Mouse (Mus musculus) heart, embryonic 13.5 days (tissue): ENCODE measurements at regions not wholly inside any gene's neighbourhood (a gene's known extent, or its start where the extent isn't known, plus 50 kb on each side); places are given as distances from the start of the nearest gene placed in this dataset.
A peak's percentile ranks its signal among the peaks of the same experiment; 100 is the strongest.

Experiments
- ATAC-seq: fragments of 200-750 bp; cut with Nextera tagmentation; 2 replicates; pipeline ENCODE4 v1.8.0; 2017; ENCODE audit warnings: moderate TSS enrichment; ENCODE audit not compliant: insufficient number of reproducible peaks, low FRiP score, low TSS enrichment; ENCODE audit errors: extremely low read depth
- H3K27ac ChIP-seq: fragments of 300-500 bp; sonication (generic); replicated peaks from 2 replicates; pipeline ENCODE4 v1.5.1; 2015; ENCODE audit warnings: moderate library complexity, mild to moderate bottlenecking, inconsistent platforms
- H3K27me3 ChIP-seq: fragments of 300-500 bp; sonication (generic); replicated peaks from 2 replicates; pipeline ENCODE4 v1.6.1; 2015; ENCODE audit warnings: mild to moderate bottlenecking, inconsistent platforms
- H3K36me3 ChIP-seq: fragments of 300-500 bp; sonication (generic); 2 replicates; pipeline ENCODE4 v1.6.1; 2015; ENCODE audit warnings: mild to moderate bottlenecking, inconsistent platforms
- H3K4me1 ChIP-seq: fragments of 300-500 bp; sonication (generic); 2 replicates; pipeline ENCODE4 v1.6.1; 2015; ENCODE audit warnings: inconsistent platforms
- H3K4me2 ChIP-seq: fragments of 300-500 bp; sonication (generic); 2 replicates; pipeline ENCODE4 v1.6.1; 2015; ENCODE audit warnings: inconsistent platforms, mild to moderate bottlenecking, moderate library complexity
- H3K4me3 ChIP-seq: fragments of 300-500 bp; sonication (generic); 2 replicates; pipeline ENCODE4 v1.5.1; 2015; ENCODE audit warnings: moderate library complexity, mild to moderate bottlenecking, inconsistent platforms
- H3K9ac ChIP-seq: fragments of 300-500 bp; sonication (generic); 2 replicates; pipeline ENCODE4 v1.6.1; 2015; ENCODE audit warnings: inconsistent platforms, mild to moderate bottlenecking, moderate library complexity
- H3K9me3 ChIP-seq: fragments of 300-500 bp; sonication (generic); 2 replicates; pipeline ENCODE4 v1.6.1; 2016; ENCODE audit warnings: inconsistent platforms
- WGBS: fragments of 180-500 bp; shearing (Covaris S2); methylation state at CpG from one replicate; pipeline ENCODE4 v1.1.7; 2015; ENCODE audit warnings: mixed read lengths; 5-methylcytosine and 5-hydroxymethylcytosine counted together

DNA sequence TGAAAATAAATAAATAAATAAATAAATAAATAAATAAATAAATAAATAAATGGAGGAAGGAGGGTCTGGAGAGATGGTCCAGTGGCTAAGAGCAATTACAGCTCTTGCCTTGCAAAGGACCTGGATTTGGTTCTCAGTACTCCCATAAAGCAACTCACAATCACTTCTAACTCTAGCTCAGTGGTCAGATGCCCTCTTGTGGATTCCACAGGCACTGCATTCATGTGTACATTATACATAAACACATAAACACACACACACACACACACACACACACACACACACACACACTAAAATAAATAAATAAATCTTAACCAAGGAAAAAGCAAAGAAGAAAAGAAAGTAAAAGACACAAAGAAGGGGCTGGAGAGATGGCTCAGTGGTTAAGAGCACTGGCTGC lies 74.2 kb upstream of the Dhx40 start:
- H3K27ac ChIP-seq: no peak overlapping the region
- no peak for ATAC-seq

DNA sequence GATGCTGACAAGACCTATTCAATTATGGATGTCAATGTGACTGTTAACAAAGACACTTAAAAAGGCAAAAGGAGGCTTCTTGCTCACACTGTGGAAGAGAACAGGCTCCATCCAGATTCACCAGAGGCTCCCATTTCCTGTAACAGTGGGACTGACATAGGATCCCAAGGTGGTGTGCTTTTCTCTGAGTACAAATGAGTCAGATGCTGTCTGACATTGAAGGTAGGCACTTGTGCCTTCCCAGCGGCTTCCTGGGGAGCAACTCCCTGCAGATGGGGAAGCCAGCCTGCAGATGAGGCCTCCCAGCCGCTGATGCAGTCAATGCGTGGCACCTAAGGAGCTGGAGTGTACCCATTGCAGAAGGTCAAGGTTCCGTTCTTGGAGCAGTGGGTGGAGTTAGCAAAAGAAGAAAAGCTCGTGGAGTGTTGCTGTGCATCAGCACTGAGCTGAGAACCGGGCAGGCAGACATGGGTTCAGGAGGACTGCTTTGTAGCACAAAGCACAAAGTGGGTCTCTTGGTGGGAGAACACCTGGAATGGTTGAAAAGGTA lies 71.9 kb upstream of the Dhx40 start:
- no peak overlapping the region for H3K9ac ChIP-seq
- H3K4me2 ChIP-seq: no peak overlapping the region
- no peak for ATAC-seq
- 64% methylated on average over 6 of the region's 6 CpGs for WGBS
- H3K4me3 ChIP-seq: no peak overlapping the region
- no peak overlapping the region; the same call in 1 of the 2 replicates for H3K27ac ChIP-seq
- no peaks in the 10 kb centered on the region for H3K27me3 ChIP-seq
- peaks cover 4% of the 10 kb centered on the region; the same call in 1 of the 2 replicates for H3K9me3 ChIP-seq
- no peaks in the 10 kb centered on the region for H3K36me3 ChIP-seq
- peaks cover 24% of the 10 kb centered on the region for H3K4me1 ChIP-seq

More for the DNA sequence above, 74.2 kb upstream of the Dhx40 start:
- Histone ChIP-seq H3K36me3 (no peaks in the 10 kb centered on the region), H3K9me3 (no peaks in the 10 kb centered on the region), H3K9ac (no peak overlapping the region), H3K27me3 (no peaks in the 10 kb centered on the region), H3K4me2 (no peak overlapping the region), H3K4me3 (no peak overlapping the region), H3K4me1 (peaks cover 11% of the 10 kb centered on the region)

- H3K27me3 ChIP-seq: no peaks in the 10 kb centered on the region
- no peak overlapping the region for H3K4me3 ChIP-seq
- no peak overlapping the region for H3K9ac ChIP-seq
- no peak overlapping the region; the same call in 1 of the 2 replicates for H3K27ac ChIP-seq
- H3K36me3 ChIP-seq: no peaks in the 10 kb centered on the region
- H3K9me3 ChIP-seq: peaks cover 4% of the 10 kb centered on the region; the same call in 1 of the 2 replicates
- peaks cover 28% of the 10 kb centered on the region for H3K4me1 ChIP-seq
- ATAC-seq: no peak
- WGBS: 80% methylated on average over 11 of the region's 11 CpGs
- no peak overlapping the region for H3K4me2 ChIP-seq
Observed at GRCm38 (mm10) chr11:86878327-86879065, 71.0 kb upstream of the Dhx40 start.

GRCm38 (mm10) chr11:86876509-86876908 lies 69.0 kb upstream of the Dhx40 start:
- Histone ChIP-seq H3K36me3 (no peaks in the 10 kb centered on the region), H3K4me2 (no peak overlapping the region), H3K4me1 (peaks cover 48% of the 10 kb centered on the region), H3K27me3 (no peaks in the 10 kb centered on the region), H3K9me3 (peaks cover 4% of the 10 kb centered on the region; the same call in 1 of the 2 replicates), H3K9ac (peak overlapping the region; percentile 54; the same call in 1 of the 2 replicates), H3K27ac (no peak overlapping the region; the same call in 1 of the 2 replicates), H3K4me3 (no peak overlapping the region)
- ATAC-seq: no peak
- WGBS: 21% methylated on average over 8 of the region's 8 CpGs

DNA sequence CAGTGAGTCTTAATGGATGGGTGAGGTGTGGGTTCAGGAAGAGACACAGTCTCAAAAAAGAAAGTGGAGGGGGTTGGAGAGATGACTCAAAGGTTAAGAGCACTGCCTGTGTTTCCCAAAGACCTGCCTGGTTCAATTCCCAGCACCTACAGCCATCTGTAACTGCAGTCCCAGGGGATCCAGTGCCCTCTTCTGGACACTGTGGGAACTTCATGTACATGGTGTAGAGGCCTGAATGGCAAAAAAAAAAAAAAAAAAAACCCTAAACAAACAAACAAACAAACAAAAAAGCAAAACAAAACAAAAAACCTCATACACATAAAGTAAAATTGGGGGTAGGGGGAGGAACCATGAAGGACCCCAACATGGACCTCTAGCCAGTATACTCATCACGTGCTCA lies 68.2 kb upstream of the Dhx40 start:
- Histone ChIP-seq H3K4me2 (no peak overlapping the region), H3K9ac (no peak overlapping the region), H3K9me3 (peaks cover 4% of the 10 kb centered on the region; the same call in 1 of the 2 replicates), H3K4me1 (peaks cover 49% of the 10 kb centered on the region), H3K4me3 (no peak overlapping the region), H3K27me3 (no peaks in the 10 kb centered on the region), H3K27ac (no peak overlapping the region), H3K36me3 (no peaks in the 10 kb centered on the region)
- no peak for ATAC-seq
- 67% methylated on average over 1 of the region's 1 CpGs for WGBS

DNA sequence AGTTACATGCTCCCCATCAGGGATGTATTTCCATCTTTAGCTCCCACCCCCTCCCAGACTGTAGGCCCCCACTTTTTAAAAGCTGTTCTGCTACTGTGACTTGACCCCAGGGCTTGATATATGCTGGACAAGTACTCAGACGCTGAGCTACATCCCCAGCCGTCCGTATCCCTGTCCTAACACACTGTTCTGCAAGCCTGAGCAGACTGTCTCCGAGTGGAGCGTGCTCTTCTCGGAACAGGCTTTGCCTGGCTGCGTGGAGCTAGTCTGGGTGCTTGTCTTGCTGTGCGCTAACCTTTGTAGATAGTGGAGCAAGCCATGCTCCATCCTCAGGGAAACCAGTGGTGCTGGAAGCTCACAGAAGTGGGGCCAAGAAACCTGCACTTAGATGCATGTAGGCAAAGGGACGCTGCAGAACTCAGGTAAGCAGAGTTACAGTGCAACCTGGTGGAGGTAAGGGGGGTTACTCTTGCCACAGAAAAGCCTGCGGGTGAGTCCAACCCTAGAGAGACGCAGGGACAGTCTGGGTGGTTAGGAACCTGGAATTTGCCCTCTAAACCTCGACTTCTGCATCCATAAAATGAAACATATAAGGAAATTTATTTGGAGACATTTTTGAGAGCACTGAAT lies 67.2 kb upstream of the Dhx40 start:
- Histone ChIP-seq H3K27ac (no peak overlapping the region), H3K36me3 (no peaks in the 10 kb centered on the region), H3K9me3 (peaks cover 4% of the 10 kb centered on the region; the same call in 1 of the 2 replicates), H3K4me3 (no peak overlapping the region), H3K4me1 (peaks cover 49% of the 10 kb centered on the region), H3K9ac (no peak overlapping the region), H3K27me3 (no peaks in the 10 kb centered on the region), H3K4me2 (no peak overlapping the region)
- ATAC-seq: no peak
- 55% methylated on average over 12 of the region's 12 CpGs for WGBS

DNA sequence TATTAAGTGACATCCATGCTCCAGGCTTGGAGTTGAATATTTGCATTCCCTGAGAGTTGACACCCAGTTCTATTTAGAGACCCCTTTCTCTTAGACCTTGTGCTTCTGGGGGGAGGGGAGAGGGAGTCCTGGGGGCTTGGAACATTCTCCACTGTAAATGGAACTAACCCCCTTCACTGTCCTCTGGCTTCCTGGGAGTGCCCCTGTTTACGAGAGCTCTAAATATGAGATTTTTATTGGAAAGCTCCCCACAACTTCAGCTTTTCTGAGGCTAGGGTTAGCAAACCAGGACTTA lies 65.8 kb upstream of the Dhx40 start:
- no peak for ATAC-seq

DNA sequence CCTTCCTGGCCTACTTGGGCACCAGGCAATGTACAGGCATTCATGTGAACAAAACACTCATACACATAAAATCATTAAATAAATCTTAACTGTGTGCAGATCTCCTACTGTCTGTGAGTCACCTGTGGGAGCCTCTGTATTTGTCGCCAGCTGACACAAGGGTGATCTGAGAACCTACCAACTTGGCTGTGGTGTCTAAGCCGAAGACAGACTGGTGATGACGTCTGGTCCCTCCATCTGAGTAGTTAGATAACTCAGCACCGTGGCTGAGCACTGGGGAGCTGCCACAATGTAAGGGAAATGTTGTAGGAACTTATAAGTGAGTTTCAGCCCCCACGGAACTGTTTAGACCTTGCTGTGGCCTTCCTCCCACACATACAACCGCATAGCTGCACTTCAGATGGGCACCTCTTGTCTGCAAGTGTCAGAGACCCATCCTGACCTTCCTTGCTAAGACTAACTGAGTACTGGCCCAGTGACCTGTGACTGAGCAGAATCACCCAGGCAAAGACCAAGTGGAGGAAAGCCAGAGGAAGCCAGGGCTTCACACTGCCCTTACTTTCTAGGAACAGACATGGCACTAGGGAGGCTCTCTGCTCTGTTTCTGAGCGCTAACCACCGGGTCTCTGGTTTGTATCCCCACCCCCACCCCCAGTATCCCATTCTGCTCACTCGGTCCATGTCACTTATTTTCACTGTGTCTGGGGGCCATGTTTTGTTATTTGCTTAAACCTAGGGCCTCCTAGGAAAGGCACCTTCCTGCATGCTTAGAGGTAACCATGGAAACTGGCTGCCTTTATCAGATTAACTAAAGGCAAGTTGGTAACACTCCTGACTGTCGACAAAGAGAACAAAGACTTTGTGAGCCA lies 65.2 kb upstream of the Dhx40 start:
- Histone ChIP-seq H3K4me1 (peaks cover 41% of the 10 kb centered on the region), H3K9ac (peak overlapping the region; percentile 47), H3K9me3 (peaks cover 4% of the 10 kb centered on the region; the same call in 1 of the 2 replicates), H3K27me3 (no peaks in the 10 kb centered on the region), H3K4me2 (no peak overlapping the region), H3K4me3 (no peak overlapping the region), H3K27ac (no peak overlapping the region), H3K36me3 (no peaks in the 10 kb centered on the region)
- ATAC-seq: no peak
- 46% methylated on average over 10 of the region's 10 CpGs for WGBS

More for the DNA sequence above, 65.8 kb upstream of the Dhx40 start:
- 64% methylated on average over 1 of the region's 1 CpGs for WGBS
- Histone ChIP-seq H3K27ac (no peak overlapping the region), H3K27me3 (no peaks in the 10 kb centered on the region), H3K4me2 (no peak overlapping the region), H3K9ac (peak overlapping the region; percentile 47), H3K4me1 (peaks cover 41% of the 10 kb centered on the region), H3K36me3 (no peaks in the 10 kb centered on the region), H3K4me3 (no peak overlapping the region), H3K9me3 (peaks cover 4% of the 10 kb centered on the region; the same call in 1 of the 2 replicates)

GRCm38 (mm10) chr11:86871782-86872181 lies 64.2 kb upstream of the Dhx40 start:
- Histone ChIP-seq H3K9ac (no peak overlapping the region), H3K36me3 (no peaks in the 10 kb centered on the region), H3K4me3 (no peak overlapping the region), H3K4me1 (peaks cover 39% of the 10 kb centered on the region), H3K27me3 (no peaks in the 10 kb centered on the region), H3K9me3 (peaks cover 4% of the 10 kb centered on the region; the same call in 1 of the 2 replicates), H3K4me2 (no peak overlapping the region), H3K27ac (no peak overlapping the region)
- WGBS: 17% methylated on average over 4 of the region's 4 CpGs
- no peak for ATAC-seq

GRCm38 (mm10) chr11:86870486-86871165 lies 63.1 kb upstream of the Dhx40 start:
- no peak for ATAC-seq
- 77% methylated on average over 9 of the region's 9 CpGs for WGBS

More at GRCm38 (mm10) chr11:86870486-86871165, 63.1 kb upstream of the Dhx40 start:
- no peak overlapping the region for H3K4me2 ChIP-seq
- H3K9me3 ChIP-seq: peaks cover 2% of the 10 kb centered on the region; the same call in 1 of the 2 replicates
- H3K4me1 ChIP-seq: peaks cover 30% of the 10 kb centered on the region
- no peaks in the 10 kb centered on the region for H3K27me3 ChIP-seq
- no peak overlapping the region for H3K4me3 ChIP-seq
- H3K9ac ChIP-seq: no peak overlapping the region
- no peaks in the 10 kb centered on the region for H3K36me3 ChIP-seq
- H3K27ac ChIP-seq: no peak overlapping the region
